Mouse (Mus musculus) gastrocnemius, postnatal 36 days (tissue): ENCODE data around the gene Slc6a9. TPM values are rescaled to one million over a fixed set of nuclear protein-coding genes. Genes with fewer than 3 reads are reported as not detected.
A peak's percentile ranks its signal among the peaks of the same experiment; 100 is the strongest.

Experiments used
- DNase-seq, 2 experiments: peaks; one replicate each; pipeline ENCODE4 v3.0.0; 2022
- intact Hi-C: fragments of 180-260 bp; cut with DNase I; formaldehyde crosslinking; loops from one replicate; pipeline ENCODE4 v1.15.1; 2025
- total RNA-seq, 2 experiments: library from RNA; stranded (reverse); gene quantifications; 2 replicates each; pipeline ENCODE4 v1.2.3; 2021

Gene Slc6a9
- total RNA-seq, 2 experiments from 2014 or later = 5.0 to 6.0 TPM

- no peak for DNase-seq
- intact Hi-C loops = loop anchor here (10.0 kb wide), 1 partner anchor 155 kb away; no protein-coding TSS in a partner anchor
Measured at GRCm38 (mm10) chr4:117869317-117869716, 35.0 kb downstream of the Slc6a9 start.

DNA sequence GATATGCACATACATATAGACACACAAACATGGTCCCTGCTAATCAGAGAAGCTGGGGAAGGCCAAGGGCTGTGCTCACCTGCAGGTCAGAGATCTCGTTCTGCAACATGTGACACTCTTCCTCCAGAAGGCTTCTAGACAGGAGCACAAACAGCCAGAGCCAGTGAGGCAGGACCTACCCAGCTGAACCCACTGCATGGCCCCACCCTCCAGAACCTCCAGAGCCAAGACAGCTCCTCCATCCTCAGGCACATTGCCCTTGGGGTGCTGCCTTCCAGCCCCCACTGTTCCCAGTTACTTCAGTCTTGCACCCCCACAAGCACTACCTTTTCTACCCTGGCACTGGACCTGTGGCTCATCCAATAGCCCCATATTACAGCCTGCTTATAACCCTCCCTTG is 36.1 kb downstream of the Slc6a9 start:
- intact Hi-C loops = no loop called here
- no peak for DNase-seq

- intact Hi-C loops = no loop called here
- DNase-seq = no peak
Measured at GRCm38 (mm10) chr4:117871787-117872186, 37.5 kb downstream of the Slc6a9 start.

DNA sequence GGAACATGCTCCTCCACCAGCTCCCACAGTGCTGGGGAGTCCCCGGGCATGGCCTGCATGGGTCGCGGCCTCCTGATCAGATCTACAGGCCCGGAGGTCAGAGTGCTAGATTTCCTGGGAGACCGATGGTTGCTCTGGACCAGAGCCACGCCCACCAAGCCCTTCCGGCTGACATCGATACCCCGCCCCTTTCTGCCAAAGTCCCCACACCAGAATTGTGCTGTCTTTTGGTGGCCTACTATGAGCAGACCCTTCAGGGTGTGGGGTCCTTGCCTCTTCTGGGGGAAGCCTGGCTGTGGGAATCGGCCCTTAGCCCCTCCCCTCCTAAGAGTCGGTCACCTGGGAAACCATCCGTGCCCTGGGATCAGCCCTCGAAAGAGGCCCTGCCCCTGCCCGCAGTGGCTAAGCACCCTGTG is 38.2 kb downstream of the Slc6a9 start, which contains the start of gene Ccdc24:
Gene Ccdc24 (minus strand): TSS at position 87 of the 416 bp plus-strand sequence.
- DNase-seq = no peak
- intact Hi-C loops = no loop called here

- no peak for DNase-seq
- intact Hi-C loops = no loop called here
Measured at GRCm38 (mm10) chr4:117873615-117874014, 39.3 kb downstream of the Slc6a9 start.

GRCm38 (mm10) chr4:117878301-117878700 is 44.0 kb downstream of the Slc6a9 start:
- intact Hi-C loops = no loop called here
- DNase-seq = no peak

DNA sequence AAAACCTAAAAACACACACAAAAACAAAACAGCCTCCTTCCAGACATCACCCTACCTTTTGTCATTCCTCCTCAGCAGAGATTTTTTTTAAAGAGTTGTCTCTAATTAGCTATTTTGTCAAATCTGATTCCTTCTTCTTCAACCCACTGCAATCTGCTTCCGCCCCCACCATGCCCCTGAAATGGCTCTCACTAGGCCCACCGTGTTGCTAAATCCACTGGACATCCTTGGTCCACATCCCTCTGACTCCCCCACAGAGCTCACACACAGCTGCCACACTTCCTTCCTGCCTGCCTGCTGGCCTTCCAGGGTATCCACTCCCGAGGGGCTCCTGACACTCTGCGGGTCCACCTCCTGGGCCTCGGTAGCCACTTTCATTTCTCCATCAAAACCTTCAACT is 44.4 kb downstream of the Slc6a9 start:
- intact Hi-C loops = no loop called here
- no peak for DNase-seq

DNA sequence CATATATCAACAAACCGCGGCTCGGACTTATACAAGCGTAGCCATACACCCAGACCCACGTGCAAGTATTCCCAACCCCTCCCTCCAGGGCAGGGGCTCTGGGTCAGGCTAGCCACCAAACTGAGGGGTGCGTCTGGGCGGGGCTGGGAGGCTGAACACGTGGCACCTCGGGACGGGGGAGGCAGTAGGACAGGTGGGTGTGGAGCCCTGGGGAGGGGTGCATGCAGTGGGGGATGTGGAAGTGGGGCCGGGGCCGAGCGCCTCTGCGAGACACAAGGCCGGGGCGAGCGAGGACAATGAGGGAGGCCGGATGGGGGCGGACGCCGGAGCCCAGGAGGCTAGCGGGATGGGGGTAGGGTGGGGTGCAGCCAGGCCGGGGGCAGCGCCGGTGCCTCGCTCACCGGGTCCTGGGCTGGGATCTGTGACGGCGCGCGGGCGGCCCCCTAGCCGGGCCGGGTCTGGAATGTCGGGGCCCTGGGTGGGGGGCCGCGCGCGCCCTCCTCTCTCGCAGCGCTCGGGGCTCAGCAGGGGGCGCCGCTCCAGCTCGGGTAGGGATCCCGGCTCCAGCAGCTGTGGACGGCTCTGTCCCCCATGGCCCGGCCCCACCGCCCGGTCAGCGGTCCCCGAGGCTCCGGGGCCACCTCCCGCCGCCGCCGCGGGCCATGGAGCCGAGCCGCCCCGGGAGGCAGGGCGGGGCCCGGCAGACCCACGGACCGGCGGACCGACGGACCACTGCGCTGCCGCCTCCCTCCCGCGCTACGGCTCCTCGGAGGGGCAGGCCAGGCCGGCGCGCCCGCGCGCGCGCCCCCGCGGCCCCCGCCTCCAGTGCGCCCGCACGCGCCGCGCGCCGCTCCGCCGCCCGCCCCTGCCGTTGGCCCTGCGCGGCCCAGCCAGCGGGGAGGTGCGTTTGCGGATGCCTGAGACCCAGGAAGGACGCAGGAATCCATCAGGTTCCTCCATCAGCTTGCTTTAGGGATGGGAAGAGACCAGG is 48.7 kb downstream of the Slc6a9 start, which contains the start of gene B4galt2:
Gene B4galt2 (minus strand): TSS at position 787 of the 991 bp plus-strand sequence.
- intact Hi-C loops = no loop called here

DNA sequence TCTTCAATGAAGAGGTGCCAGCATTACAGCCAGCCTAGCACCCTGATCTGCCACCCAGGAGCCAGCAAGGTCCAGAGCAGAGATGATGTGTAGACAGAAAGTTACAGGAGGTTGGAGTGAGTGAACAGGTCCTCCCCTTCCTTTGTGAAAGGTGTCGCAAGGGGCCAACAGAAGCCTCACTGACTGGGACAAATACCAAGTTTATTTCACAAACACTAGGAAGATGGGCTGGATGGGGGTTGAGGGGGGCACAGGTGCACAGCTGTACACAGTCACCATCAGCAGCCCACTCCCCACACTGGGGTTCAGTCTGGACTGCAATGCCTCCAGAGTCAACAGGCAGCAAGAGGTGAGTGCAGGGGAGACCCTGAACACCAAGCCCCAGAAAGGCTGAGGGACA is 49.8 kb downstream of the Slc6a9 start:
- intact Hi-C loops = no loop called here
- DNase-seq = no peak

More for the DNA sequence above, 48.7 kb downstream of the Slc6a9 start, which contains the start of gene B4galt2:
- peak; percentile 37 to 42 for DNase-seq

DNA sequence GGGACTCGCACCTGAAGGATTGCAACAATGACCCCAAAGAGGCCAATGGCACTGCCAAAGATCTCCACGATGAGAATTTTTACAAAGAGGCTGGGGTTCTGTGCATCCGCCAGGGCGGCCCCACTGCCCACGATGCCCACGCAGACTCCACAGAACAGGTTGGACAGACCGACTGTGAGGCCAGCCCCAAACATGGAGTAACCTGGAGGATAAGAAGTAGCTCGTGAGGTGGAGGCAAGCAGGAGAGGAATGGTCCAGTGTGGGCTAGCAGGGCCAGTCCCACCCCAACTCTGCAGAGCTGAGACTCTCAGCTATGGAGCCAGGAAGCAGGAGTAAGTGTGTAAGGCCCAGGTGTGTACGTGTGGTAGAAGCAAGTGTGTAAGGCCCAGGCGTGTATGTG is 50.8 kb downstream of the Slc6a9 start:
- DNase-seq = no peak
- intact Hi-C loops = no loop called here

GRCm38 (mm10) chr4:117885994-117886393 is 51.7 kb downstream of the Slc6a9 start:
- intact Hi-C loops = no loop called here
- DNase-seq = no peak

GRCm38 (mm10) chr4:117886644-117887043 is 52.3 kb downstream of the Slc6a9 start:
- intact Hi-C loops = no loop called here

GRCm38 (mm10) chr4:117887133-117887532 is 52.8 kb downstream of the Slc6a9 start, which contains the start of gene Atp6v0b:
Gene Atp6v0b (minus strand): TSS chr4:117887333.
- peak; percentile 88 to 90 for DNase-seq
- intact Hi-C loops = no loop called here

More at GRCm38 (mm10) chr4:117886644-117887043, 52.3 kb downstream of the Slc6a9 start:
- DNase-seq = no peak

DNA sequence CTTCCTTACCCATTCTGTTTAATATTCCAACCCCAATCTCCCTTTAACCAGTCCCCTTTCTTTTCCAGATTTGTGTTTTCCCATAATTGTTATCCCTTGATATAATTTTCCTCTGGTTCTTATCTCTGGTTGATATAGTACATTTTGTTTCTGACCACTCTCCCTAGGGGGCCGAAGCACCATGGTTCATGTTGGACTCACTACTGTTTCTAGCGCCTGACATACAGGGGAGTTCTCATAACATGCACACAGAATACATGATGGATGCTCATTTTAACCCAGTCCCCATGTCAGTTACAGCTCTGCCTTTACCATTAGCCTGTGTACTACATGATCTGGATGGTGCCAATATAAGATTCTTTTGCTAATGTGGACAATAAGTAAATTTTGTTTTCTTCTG is 53.6 kb downstream of the Slc6a9 start:
- no peak for DNase-seq
- intact Hi-C loops = no loop called here

DNA sequence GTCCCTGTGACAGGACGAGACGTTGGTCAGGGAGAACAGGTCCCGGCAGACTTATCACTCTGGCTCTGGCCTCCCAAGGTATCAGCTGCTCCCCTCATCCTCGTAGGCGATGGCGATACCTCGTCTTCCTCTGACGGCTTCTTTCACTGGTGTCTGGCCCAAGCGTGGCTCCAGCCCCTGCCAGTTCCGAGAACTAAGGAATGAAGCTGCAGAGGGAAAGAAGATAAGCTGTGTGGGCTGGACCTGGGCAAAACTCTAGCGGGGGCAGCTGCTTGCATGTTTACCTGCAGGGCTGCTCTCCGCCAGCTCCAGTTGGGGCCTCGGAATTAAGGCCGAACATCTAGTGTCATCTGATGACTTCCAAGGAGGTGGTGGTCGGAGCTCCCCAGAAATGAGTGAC is 55.2 kb downstream of the Slc6a9 start:
- intact Hi-C loops = no loop called here
- DNase-seq = no peak

- DNase-seq = no peak
Measured at GRCm38 (mm10) chr4:117890031-117890430, 55.7 kb downstream of the Slc6a9 start.

DNA sequence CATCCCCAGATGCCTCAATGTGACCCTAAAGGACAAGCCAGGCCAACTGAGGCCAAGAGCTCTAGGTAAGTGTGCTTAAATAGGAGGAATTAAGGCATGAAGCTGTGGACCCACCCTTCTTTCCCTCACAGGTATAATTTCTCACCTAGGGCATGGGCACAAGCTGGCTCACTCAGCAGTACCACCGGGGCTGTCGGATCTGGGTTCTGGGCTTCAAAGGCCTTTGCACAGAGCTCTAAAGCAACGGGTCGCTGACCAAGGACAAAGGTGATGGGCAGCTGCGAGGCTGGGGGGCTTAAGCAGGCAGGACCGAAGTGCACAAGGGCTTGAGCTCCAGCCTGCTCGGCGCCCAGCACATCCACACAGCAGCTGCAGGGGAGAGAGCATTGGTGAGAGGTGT is 56.4 kb downstream of the Slc6a9 start:
- DNase-seq = no peak
- intact Hi-C loops = no loop called here

More at GRCm38 (mm10) chr4:117890031-117890430, 55.7 kb downstream of the Slc6a9 start:
- intact Hi-C loops = no loop called here

DNA sequence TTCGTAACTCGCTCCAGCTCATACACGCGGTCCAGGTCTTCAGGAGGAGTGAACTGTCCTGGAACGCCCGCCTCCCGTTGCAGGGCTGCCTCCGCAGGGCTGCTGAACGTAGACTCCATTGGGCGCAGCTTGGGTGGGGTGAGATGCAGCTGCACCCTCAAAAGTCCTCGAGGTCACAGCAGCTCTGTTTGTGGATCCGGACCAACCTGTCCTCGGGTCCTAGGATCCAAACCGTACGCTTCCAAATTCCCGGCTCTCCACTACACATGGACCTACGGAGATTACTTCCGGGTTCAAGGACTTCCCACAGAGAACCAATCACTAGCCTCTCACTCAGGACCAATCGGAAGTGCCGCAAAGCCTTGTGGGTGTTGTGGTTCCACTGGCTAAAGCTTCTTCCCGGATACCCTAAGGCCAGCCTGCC is 57.4 kb downstream of the Slc6a9 start, which contains the start of gene Dph2:
Gene Dph2 (minus strand): TSS at position 295 of the 424 bp plus-strand sequence.
- intact Hi-C loops = no loop called here
- DNase-seq = peak; percentile 61 to 67

DNA sequence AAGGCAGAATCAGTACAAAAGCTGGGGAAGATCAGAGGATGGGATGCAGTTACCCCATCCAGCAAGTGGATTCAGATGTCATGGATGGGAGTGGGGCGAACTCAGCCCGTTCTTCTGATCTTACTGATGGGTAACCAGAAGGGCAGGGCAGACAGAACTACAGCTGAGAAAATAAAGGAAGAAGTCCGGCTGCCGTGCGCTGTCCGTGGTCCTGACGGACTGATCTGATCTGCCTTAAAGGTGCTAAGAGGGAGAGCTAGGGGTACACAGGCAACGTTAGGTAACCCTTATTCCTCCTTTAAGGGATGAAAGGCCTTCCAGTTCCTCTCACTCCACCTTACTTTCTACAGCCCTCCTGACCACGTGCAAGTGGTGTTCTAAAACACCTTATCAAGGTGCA is 59.1 kb downstream of the Slc6a9 start:
- DNase-seq = no peak
- intact Hi-C loops = no loop called here

- intact Hi-C loops = no loop called here
- DNase-seq = no peak
Measured at GRCm38 (mm10) chr4:117894601-117895000, 60.3 kb downstream of the Slc6a9 start.

DNA sequence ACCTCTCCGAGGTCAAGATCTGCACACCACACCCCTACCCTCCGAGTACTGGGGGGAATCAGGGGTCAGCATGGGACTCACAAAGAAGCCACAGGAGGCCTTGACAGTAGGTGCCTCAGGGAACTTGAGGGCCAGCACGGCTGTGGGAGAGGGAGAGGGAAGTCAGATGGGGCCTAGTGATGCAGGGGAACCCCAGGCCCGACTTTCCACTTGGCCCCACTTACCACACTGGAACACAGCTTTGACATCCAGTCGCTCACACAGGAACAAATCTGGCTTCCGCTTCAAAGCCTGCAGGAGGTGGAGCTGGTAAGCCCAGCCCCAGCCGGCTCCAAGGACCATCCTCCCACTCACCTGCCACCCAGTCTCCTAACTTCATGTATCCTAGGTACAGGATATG is 61.0 kb downstream of the Slc6a9 start:
- DNase-seq = no peak
- intact Hi-C loops = no loop called here
